Mouse (Mus musculus) hindbrain, embryonic 14.5 days (tissue): Measurements from ENCODE around the gene Vsig1. TPM values are rescaled to one million over a fixed set of nuclear protein-coding genes. Genes with fewer than 3 reads are reported as not detected.

ENCODE experiments used
- polyA plus RNA-seq: library from polyadenylated mRNA; unstranded; fragments of >200 nt; fragmentation: Nextera tagmentation; extraction: Ambion mirVana; gene quantifications from 2 replicates; pipeline ENCODE4 v1.2.1, GENCODE M21; 2014

Vsig1 gene
- polyA plus RNA-seq, 1 experiment from 2014 or later: not detected

Other genes starting within 250 kb of the Vsig1 start
- gene Mid2, start 243.0 kb upstream of the Vsig1 start, polyA plus RNA-seq: 11.0 and 13.2 TPM in 2 replicates
- gene Tex13b, start 94.2 kb upstream of the Vsig1 start, polyA plus RNA-seq: not detected in 2 replicates
- gene Psmd10, start 49.1 kb downstream of the Vsig1 start, polyA plus RNA-seq: 42.3 and 47.6 TPM in 2 replicates
- 9.5 and 11.3 TPM in 2 replicates for gene Atg4a, start 49.3 kb downstream of the Vsig1 start, polyA plus RNA-seq